Mouse (Mus musculus) heart, postnatal 36 days (tissue): Measurements from ENCODE around the gene Cdkn2c. TPM values are rescaled to one million over a fixed set of nuclear protein-coding genes. Genes with fewer than 3 reads are reported as not detected.
A peak's percentile ranks its signal among the peaks of the same experiment; 100 is the strongest.

Experiments used
- DNase-seq, 2 experiments: peaks; one replicate each; pipeline ENCODE4 v3.0.0; 2021 to 2022
- intact Hi-C: fragments of 180-260 bp; cut with DNase I; formaldehyde crosslinking; loops from one replicate; pipeline ENCODE4 v1.15.1; 2025
- total RNA-seq, 2 experiments: library from RNA; stranded (reverse); gene quantifications; 2 replicates each; pipeline ENCODE4 v1.2.3; 2021

Cdkn2c gene
- total RNA-seq, 2 experiments from 2014 or later, result 13.0 to 16.6 TPM

DNA sequence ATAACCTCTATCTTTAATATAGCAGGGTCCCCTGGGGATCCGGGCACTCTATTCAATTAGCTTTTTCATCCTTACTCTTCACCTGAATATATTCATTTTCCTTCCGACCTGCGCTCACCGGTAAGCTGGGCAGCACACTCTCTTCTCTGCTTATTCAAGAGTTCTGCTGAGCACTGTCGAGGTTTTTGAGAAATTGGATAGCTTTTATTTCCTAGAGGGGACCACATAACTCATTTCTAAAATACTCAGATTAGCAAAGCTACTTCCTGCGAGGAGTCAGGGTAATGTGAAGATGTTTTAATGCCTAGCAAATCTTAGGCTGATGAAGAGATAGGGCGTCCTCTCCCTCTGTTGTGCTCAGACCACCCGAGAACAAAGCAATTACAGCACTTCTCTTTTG lies 8.2 kb downstream of the Cdkn2c start:
- DNase-seq, result no peak
- intact Hi-C loops, result loop anchor here (5.0 kb wide), 1 partner anchor 82 kb away; no protein-coding TSS in a partner anchor

- intact Hi-C loops, result loop anchor here (5.0 kb wide), 1 partner anchor 81 kb away; no protein-coding TSS in a partner anchor
- peak in 1 of 2 experiments; percentile 21 for DNase-seq
These were observed 9.0 kb downstream of the Cdkn2c start for GRCm38 (mm10) chr4:109657851-109658500.

DNA sequence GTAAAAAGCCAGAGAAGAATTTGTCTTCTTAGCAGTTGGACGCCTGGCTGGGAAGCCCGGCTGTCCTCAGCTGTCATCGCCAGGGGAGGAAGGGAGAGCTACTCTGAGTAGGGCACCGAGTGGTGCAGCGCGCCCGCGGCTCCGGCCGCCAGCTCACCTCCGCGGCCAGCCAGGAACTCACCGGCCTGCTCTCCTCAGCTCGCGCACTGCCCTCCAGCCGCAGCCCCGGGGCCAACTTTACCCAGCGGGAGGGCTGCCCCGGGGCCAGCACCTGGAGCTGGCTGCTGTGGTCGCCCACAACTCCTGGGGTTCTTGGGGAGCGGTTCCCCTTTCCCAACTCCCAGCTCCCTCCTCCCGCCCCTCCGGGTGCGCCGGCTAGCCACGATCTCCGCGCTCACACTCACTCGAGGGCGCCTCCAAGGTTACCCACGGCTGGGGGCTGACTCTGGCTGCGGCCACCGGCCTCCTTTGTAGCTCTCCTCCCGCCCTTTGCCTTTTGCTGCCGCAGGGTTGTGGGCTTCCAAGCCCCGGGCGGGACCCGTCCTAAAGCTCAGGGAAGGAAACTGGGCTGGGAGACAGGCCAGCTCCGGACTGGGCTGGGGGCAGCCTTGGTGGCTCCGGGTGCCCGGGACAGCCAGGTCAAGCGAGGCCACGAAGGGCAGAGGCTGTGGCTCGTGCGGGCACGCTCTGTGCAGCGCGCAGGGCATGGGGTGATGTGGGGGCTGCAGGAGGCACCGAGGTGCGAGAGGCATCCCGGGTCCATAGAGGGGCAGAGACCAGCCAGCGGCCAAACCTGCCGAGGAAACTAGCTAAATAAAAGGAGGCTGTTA lies 9.8 kb downstream of the Cdkn2c start:
- DNase-seq, result peak; percentile 60 to 78
- intact Hi-C loops, result loop anchor here (5.0 kb wide), 1 partner anchor 80 kb away; no protein-coding TSS in a partner anchor

GRCm38 (mm10) chr4:109656301-109656700 lies 10.7 kb downstream of the Cdkn2c start:
- DNase-seq, result no peak
- intact Hi-C loops, result loop anchor here (5.0 kb wide), 1 partner anchor 79 kb away; no protein-coding TSS in a partner anchor

DNA sequence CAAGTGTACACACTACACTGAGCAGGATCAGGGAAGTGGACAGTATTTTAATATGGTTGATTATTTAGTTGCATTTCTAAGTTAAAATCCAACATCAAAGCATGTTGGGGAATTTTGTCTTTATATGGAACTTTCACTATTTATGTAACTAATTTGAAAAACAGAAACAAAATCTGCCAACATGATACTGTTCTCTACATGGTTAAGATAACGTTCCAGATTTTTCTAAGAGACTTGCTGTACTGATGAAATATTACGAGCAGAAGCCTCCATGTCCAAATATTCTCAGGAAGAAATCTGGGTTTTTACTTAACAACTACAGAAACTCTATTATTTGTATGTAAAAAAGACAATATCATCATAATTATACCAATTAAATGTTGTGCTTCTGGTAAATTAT lies 11.3 kb downstream of the Cdkn2c start:
- DNase-seq, result no peak
- intact Hi-C loops, result loop anchor here (5.0 kb wide), 1 partner anchor 78 kb away; no protein-coding TSS in a partner anchor

- intact Hi-C loops, result loop anchor here (5.0 kb wide), 1 partner anchor 77 kb away; no protein-coding TSS in a partner anchor
- no peak for DNase-seq
These were observed 12.3 kb downstream of the Cdkn2c start for GRCm38 (mm10) chr4:109654701-109655100.

- no peak for DNase-seq
- intact Hi-C loops, result no loop called here
These were observed 13.7 kb downstream of the Cdkn2c start for GRCm38 (mm10) chr4:109653251-109653650.

GRCm38 (mm10) chr4:109649331-109649730 lies 17.7 kb downstream of the Cdkn2c start:
- DNase-seq, result no peak
- intact Hi-C loops, result no loop called here

DNA sequence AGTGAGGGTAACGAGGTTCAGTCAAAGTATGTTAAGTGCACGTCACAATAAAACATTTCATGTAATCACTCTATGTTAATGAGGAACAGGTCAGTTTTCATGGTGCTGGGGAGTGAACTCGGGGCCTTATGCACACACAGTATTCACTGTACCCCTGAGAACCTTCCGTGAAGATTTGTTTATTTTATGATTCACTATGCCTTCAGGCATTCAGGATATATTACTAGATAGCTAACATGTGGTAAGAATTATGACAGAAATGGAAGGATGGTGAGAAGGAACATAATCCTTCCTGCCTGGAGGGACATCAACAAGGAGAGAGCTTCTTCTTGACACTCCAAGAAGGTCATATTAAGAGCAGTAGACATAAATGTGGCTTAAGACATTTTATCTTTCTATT lies 19.7 kb downstream of the Cdkn2c start:
- intact Hi-C loops, result no loop called here
- no peak for DNase-seq

DNA sequence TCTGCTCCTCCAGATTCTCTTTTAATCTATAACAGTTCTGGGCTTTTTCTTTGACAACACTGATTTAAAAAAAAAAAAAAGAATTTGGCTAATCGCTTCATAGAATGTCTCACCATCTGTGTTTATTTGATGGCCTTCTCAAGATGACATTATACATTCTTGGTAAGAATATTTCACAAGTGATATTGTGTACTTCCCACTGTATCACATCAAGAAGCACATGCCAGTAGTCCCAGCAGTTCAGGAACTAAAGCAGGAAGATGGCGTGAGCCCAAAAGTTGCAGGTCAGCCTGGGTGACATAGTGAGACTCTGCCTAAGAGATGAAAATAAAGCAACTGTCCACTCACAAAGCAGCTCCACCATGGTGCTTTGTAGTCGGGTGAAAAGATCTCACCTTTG lies 25.5 kb downstream of the Cdkn2c start:
- no peak for DNase-seq
- intact Hi-C loops, result no loop called here

DNA sequence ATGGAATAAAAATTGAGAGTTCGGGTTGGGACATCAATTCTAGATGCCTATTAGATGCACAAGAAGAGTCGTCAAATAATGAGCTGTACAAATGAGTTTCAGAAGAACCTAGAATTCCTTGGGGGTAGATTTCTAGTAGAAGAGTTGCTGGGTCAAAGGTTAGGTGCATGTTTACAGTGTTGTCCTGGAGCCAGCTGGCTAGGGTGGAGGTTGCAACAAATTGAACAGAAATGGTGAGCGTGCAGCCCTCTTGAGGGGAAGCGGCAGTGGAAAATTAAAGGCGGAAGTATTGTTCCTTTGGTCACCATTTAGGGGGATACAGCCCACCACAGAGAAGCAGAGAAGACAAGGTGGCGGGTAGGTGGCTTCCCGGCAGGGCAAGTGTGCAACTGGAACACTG lies 26.8 kb downstream of the Cdkn2c start:
- no peak for DNase-seq
- intact Hi-C loops, result no loop called here

- intact Hi-C loops, result no loop called here
- no peak for DNase-seq
These were observed 27.6 kb downstream of the Cdkn2c start for GRCm38 (mm10) chr4:109639356-109639755.

- intact Hi-C loops, result no loop called here
These were observed 32.0 kb downstream of the Cdkn2c start for GRCm38 (mm10) chr4:109634971-109635370.

GRCm38 (mm10) chr4:109631029-109631428 lies 36.0 kb downstream of the Cdkn2c start:
- intact Hi-C loops, result no loop called here
- no peak for DNase-seq

More at GRCm38 (mm10) chr4:109634971-109635370, 32.0 kb downstream of the Cdkn2c start:
- no peak for DNase-seq

DNA sequence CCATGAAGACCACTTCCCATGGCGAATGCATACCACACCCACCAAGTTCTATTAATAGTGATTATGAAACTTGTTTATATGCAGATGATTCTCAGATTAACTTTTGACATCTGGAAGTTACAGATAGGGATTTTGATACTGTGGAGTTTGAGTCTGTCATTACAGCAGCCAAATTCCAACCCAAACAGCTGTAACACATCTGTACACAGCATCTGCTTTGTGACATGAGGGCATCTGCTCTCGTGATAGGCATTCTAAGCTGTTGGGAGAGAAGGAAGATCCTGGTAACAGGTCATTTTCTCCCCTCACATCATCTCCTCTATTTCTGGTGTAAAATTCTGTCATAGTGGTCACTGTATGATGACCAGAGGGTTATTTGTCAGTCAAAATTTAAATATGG lies 36.8 kb downstream of the Cdkn2c start:
- no peak for DNase-seq
- intact Hi-C loops, result no loop called here

DNA sequence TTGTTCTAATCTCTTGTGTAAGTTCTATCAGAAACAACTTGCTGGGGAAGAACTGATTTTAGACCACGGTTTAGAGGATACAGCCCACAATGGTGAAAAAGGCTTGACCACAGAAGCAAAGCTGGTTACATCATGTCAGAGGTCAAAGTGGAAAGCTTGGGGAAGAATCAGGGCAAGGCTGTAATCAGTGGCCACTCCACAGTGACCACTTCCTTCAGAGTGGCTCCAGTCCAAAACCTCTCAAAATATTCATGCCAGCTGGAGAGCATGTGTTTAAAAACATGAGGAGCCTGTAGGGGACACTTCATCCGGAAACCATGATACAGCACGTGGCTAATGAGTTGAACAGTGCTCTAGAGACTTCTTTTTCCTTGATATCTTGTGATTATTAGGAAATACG lies 54.4 kb downstream of the Cdkn2c start:
- DNase-seq, result no peak
- intact Hi-C loops, result no loop called here

Other genes with a start within 250 kb of the Cdkn2c start
- gene Rnf11, start 182.5 kb downstream of the Cdkn2c start, total RNA-seq, result 100 to 1,000 TPM; 102 to 106 TPM
- gene 4930522H14Rik, start 135.9 kb downstream of the Cdkn2c start, total RNA-seq, result not detected
- gene Faf1, start 9.4 kb upstream of the Cdkn2c start, total RNA-seq, result 10 to 100 TPM; 42.4 to 45.3 TPM